Mouse (Mus musculus): ENCODE measurements around the gene Gli3.

DNA sequence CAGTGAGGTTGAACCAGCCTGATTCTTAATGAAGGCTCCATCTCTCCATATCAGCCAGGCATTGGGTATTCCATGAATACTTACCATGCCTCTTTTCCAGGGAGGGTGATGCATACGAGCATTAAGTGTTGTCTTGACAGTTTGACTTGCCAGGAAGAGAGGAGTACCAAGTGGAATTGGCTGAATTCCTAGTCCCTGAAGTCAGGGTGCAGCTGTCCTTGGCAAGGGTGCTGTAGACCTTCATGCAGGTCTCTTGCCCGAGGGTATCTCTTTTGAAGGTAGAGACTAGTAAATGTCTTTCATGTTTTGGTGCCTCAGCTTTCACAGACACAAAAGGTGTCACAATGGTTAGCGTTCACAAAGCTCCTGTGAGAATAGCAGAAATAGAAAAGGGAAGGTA is 59.1 kb downstream of the Gli3 start:
- TF ChIP-seq CTCF (IDR thresholded peaks at IDR 0.05; ENCODE audit: low read depth) (no peak), EP300 (IDR thresholded peaks at IDR 0.05; ENCODE audit: low read depth) (no peak)

Data from liver, embryonic 14.5 days (tissue).